Mouse (Mus musculus) myocyte (in vitro differentiated cells): ENCODE data around the gene Trpd52l3. TPM values are rescaled to one million over a fixed set of nuclear protein-coding genes. Genes with fewer than 3 reads are reported as not detected.

Source experiments
- H3K27me3 ChIP-seq: one replicate; pipeline ENCODE4 v1.6.1; 2011; ENCODE audit not compliant: control insufficient read depth, insufficient read depth, insufficient read length
- H3K36me3 ChIP-seq: one replicate; pipeline ENCODE4 v1.6.1; 2011; ENCODE audit not compliant: control insufficient read depth, insufficient read depth
- H3K4me2 ChIP-seq: one replicate; pipeline ENCODE4 v1.6.1; 2011; ENCODE audit warnings: low read depth, control low read depth
- H3K4me3 ChIP-seq: one replicate; pipeline ENCODE4 v1.5.1; 2011; ENCODE audit warnings: mild to moderate bottlenecking, control low read depth, moderate library complexity
- H3K79me2 ChIP-seq: one replicate; pipeline ENCODE4 v1.6.1; 2011; ENCODE audit not compliant: control insufficient read depth, insufficient read depth
- H3ac ChIP-seq: one replicate; pipeline ENCODE4 v1.6.1; 2011; ENCODE audit not compliant: control insufficient read depth, insufficient read length
- CEBPB ChIP-seq: IDR thresholded peaks from 2 replicates; pipeline ENCODE4 v1.6.1; 2011; ENCODE audit warnings: mild to moderate bottlenecking, moderate library complexity; ENCODE audit not compliant: poor library complexity, insufficient read depth, severe bottlenecking
- E2F4 ChIP-seq: IDR thresholded peaks from one replicate; pipeline ENCODE4 v1.6.1; 2011; ENCODE audit warnings: mild to moderate bottlenecking, control low read depth, moderate library complexity; ENCODE audit not compliant: insufficient read depth
- MAX ChIP-seq: IDR thresholded peaks from one replicate; pipeline ENCODE4 v1.6.1; 2011; ENCODE audit warnings: low read depth, mild to moderate bottlenecking, control low read depth
- MYOD1 ChIP-seq, 3 experiments: IDR thresholded peaks; one replicate each; pipeline ENCODE4 v1.6.1; 2011; ENCODE audit warnings: control low read depth in 2 of 3, low read depth in 2 of 3, mild to moderate bottlenecking in 2 of 3, moderate library complexity in 1 of 3; ENCODE audit not compliant: insufficient read length in 2 of 3, control insufficient read depth in 1 of 3
- MYOG ChIP-seq, 3 experiments: IDR thresholded peaks; one replicate each; pipeline ENCODE4 v1.6.1; 2011; ENCODE audit warnings: control low read depth in 2 of 3, low read depth in 2 of 3, mild to moderate bottlenecking in 2 of 3; ENCODE audit not compliant: insufficient read length in 2 of 3, control insufficient read depth in 1 of 3, insufficient read depth in 1 of 3
- POLR2A ChIP-seq: IDR thresholded peaks from one replicate; pipeline ENCODE4 v1.6.1; 2011; ENCODE audit warnings: low read depth, mild to moderate bottlenecking, control low read depth, moderate library complexity; ENCODE audit not compliant: insufficient read length
- POLR2AphosphoS2 ChIP-seq: IDR thresholded peaks from one replicate; pipeline ENCODE4 v1.6.1; 2011; ENCODE audit warnings: low read depth, control low read depth; ENCODE audit not compliant: insufficient read length
- REST ChIP-seq: IDR thresholded peaks from one replicate; pipeline ENCODE4 v1.6.1; 2011; ENCODE audit warnings: mild to moderate bottlenecking, control low read depth, moderate library complexity; ENCODE audit not compliant: insufficient read depth, insufficient read length
- SRF ChIP-seq: IDR thresholded peaks from one replicate; pipeline ENCODE4 v1.6.1; 2011; ENCODE audit warnings: low read depth; ENCODE audit not compliant: control insufficient read depth, insufficient read length
- TCF12 ChIP-seq: IDR thresholded peaks from one replicate; pipeline ENCODE4 v1.6.1; 2011; ENCODE audit warnings: mild to moderate bottlenecking, control low read depth; ENCODE audit not compliant: poor library complexity, insufficient read depth, severe bottlenecking
- TCF3 ChIP-seq: IDR thresholded peaks from one replicate; pipeline ENCODE4 v1.6.1; 2011; ENCODE audit warnings: low read depth, control low read depth; ENCODE audit not compliant: insufficient read length
- USF1 ChIP-seq: IDR thresholded peaks from one replicate; pipeline ENCODE4 v1.6.1; 2011; ENCODE audit warnings: low read depth, mild to moderate bottlenecking, control low read depth, moderate library complexity
- polyA plus RNA-seq: library from polyadenylated mRNA; unstranded; fragments of >200 nt; fragmentation: generic; extraction: Trizol; gene quantifications from one replicate; pipeline ENCODE4 v1.2.1, GENCODE M21; 2012; ENCODE audit warnings: missing spikeins

Trpd52l3 gene
- polyA plus RNA-seq, 1 experiment: not detected

DNA sequence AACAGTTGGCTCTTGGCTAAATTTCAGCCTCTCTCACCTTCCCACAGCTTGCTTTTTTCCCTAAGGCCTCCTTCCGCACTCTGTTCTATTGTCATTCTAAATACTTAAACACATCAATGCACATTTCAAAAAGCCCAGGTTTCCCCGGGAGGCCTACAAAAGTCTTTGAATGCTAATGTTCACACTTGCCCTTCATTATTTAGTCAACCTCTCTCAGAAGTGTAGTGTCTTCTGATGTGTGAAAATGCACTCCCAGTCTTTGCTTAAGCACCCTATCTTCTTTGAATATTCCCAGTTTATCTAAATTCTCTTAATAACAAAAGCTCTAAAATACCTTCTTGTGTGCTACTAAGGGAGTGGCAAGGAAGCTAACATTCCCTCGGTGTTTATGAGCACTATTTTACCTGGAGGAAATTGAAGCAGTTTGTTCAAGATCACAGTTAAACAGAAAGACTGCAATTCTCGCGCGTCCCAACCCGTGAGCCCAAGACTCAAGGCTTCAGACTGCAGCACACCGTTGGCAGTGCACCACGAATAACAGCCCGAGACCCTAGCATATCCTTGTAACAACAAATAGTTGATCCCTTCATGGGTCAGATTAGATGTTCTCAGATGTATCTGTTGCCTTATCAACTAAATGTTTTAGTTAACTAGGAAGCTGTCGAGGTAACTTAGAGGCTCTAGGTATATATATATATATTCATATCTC lies 25.6 kb downstream of the Trpd52l3 start:
- Histone ChIP-seq H3K79me2 (peaks cover 31% of the 10 kb centered on the region), H3K4me3 (peak overlapping the region; percentile 67), H3K36me3 (no peaks in the 10 kb centered on the region)

DNA sequence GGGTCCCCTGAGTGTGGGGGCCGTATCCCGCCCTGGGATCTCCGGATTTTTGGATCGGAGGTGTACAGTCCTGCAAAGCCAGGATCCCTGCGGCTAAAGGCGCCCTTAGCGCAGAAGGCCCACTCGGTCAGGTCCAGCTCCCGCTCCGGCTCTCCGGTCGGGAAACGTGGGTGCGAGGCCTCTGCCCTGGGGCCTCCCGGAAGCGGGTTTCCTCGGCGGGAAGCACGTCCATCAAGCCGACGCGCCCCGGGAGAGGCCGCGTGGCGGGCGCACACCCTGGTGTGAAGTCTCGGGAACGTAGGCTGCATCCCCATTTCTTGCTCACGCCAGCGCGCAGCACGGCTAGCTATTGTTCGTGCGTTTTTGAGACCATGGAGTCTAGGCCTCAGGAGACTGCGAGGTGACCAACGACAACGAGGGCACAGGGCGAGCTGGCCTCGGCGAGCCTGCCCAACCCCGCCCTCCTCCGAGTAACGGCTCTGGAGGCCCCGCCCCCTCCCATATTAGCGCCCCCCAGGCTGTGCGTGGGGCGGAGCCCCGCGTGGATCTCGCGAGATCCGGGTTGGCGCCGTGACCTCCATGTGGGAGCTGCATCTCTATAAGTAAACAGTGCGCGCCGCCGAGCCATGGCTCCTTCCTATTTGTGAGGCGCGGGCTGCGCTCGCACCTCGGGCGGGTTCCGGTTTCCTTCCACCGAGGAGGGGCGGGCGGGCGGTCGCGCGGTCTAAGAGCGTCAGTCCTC lies 26.5 kb downstream of the Trpd52l3 start, which contains the start of gene Uhrf2:
Gene Uhrf2 (plus strand): TSS at position 620 of the 742 bp plus-strand sequence.
- TF ChIP-seq CEBPB: no peak
- TF ChIP-seq POLR2A: peak; percentile 71
- no peak for TF ChIP-seq USF1
- TF ChIP-seq REST: no peak
- peak in 1 of 3 experiments; percentile 2 for TF ChIP-seq MYOG (IDR thresholded peaks at IDR 0.05; ENCODE audit: control insufficient read depth in 1 of 3, insufficient read depth in 1 of 3, insufficient read length in 2 of 3, low read depth in 2 of 3)
- TF ChIP-seq SRF: peak; percentile 34
- no peak for TF ChIP-seq TCF12
- no peak for TF ChIP-seq MAX
- TF ChIP-seq POLR2AphosphoS2: peak; percentile 55
- peak; percentile 28 for TF ChIP-seq E2F4
- TF ChIP-seq MYOD1 (IDR thresholded peaks at IDR 0.05; ENCODE audit: control insufficient read depth in 1 of 3, insufficient read length in 2 of 3, low read depth in 2 of 3): no peak
- no peak for TF ChIP-seq TCF3
- no peaks in the 10 kb centered on the region for H3K36me3 ChIP-seq
- no peaks in the 10 kb centered on the region for H3K27me3 ChIP-seq
- H3ac ChIP-seq: peak within 1 kb of the TSS; percentile 88
- H3K79me2 ChIP-seq: peaks cover 40% of the 10 kb centered on the region
- peak within 1 kb of the TSS; percentile 68 for H3K4me2 ChIP-seq
- H3K4me3 ChIP-seq: peak within 1 kb of the TSS; percentile 67

More for the DNA sequence above, 25.6 kb downstream of the Trpd52l3 start:
- Histone ChIP-seq H3ac (no peak overlapping the region), H3K27me3 (no peaks in the 10 kb centered on the region), H3K4me2 (no peak overlapping the region)
- TF ChIP-seq USF1 (no peak), MYOG (IDR thresholded peaks at IDR 0.05; ENCODE audit: control insufficient read depth in 1 of 3, insufficient read depth in 1 of 3, insufficient read length in 2 of 3, low read depth in 2 of 3) (no peak), TCF3 (no peak), CEBPB (no peak), MYOD1 (IDR thresholded peaks at IDR 0.05; ENCODE audit: control insufficient read depth in 1 of 3, insufficient read length in 2 of 3, low read depth in 2 of 3) (no peak)

DNA sequence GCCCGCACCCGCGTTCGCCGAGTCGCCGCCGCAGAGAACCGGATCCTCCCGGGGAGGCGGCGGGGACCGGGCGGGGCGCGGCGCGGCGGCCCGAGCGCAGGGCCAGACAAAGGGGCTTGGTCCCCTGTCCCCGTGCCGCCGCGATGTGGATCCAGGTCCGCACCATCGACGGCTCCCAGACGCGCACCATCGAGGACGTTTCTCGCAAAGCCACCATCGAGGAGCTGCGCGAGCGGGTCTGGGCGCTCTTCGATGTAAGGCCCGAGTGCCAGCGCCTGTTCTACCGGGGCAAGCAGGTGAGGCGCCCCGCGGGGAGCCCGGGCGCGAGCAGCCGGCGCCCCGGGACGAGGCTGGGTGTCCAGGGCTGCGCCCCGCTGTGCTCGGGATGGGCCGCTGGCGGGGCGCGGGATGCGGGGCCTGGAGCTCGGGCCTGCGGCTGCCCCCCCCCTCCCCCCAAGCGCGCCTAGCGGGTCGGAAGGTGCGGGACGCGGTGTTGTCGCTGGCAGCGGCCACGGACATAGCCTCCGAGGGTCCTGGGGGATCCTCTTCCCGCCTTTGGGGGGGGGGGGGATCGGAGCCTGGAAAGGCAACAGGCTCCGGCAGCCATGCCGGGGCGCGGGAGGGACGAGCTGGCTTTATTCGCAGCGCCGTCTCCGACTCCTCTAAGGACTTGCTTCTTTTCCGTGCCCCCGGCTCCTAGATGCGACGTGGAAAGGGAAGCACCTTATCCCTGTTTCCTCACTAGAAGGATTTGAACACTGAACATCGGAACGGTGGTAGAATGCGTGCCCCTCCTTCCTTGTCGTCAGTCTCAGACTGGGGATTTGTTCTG lies 27.3 kb downstream of the Trpd52l3 start:
- TF ChIP-seq POLR2A: peak; percentile 21
- TF ChIP-seq REST: no peak
- no peaks in the 10 kb centered on the region for H3K36me3 ChIP-seq
- peaks cover 48% of the 10 kb centered on the region for H3K79me2 ChIP-seq
- H3K4me3 ChIP-seq: peak overlapping the region; percentile 67
- peak overlapping the region; percentile 68 for H3K4me2 ChIP-seq
- no peaks in the 10 kb centered on the region for H3K27me3 ChIP-seq
- peak overlapping the region; percentile 88 for H3ac ChIP-seq

DNA sequence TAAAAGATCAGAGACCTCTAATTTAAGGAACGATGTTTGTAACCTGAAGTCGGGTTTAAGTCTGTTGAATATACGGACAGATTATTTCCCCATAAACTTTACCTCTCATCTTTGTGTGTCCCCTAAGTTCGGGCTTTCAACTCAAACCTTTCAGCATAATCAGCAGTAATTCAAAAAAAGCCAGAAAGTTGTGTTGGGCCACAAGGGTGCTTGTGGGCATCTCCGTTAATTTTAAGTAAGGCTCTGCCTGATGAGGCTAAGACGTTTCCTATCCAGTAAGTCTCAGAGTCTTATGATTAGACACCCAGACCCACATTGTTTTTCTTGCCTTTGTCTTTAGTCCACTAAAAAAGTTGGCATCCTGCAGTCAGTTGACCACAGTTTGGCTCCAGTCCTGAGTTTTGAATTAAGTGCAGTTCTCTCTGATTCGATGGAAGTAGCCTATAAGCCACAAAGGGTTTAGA lies 27.9 kb downstream of the Trpd52l3 start:
- H3K79me2 ChIP-seq: peaks cover 55% of the 10 kb centered on the region
- TF ChIP-seq CEBPB (no peak), E2F4 (peak; percentile 29)
- H3K27me3 ChIP-seq: no peaks in the 10 kb centered on the region
- peak overlapping the region; percentile 67 for H3K4me3 ChIP-seq
- H3K36me3 ChIP-seq: no peaks in the 10 kb centered on the region
- peak overlapping the region; percentile 88 for H3ac ChIP-seq
- peak overlapping the region; percentile 68 for H3K4me2 ChIP-seq

DNA sequence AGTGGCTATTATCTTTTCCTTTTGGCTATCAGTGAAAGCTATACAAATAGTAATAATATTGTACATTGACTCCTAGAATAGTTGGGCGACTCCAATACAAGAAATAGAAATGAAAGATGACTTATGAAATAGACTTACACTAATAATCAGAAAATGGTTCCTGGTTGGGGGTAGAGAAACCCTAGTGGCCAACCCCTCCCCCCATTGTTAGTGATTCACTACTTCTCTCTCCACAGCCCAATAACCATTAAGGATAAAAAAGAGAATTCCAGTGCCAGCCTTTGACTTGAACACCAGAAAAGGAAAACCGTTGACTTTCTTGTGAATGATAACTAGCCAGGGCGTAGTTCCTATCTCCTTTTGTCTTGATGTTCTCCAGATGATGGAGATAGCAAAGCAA lies 28.6 kb downstream of the Trpd52l3 start:
- peak overlapping the region; percentile 68 for H3K4me2 ChIP-seq
- H3K79me2 ChIP-seq: peaks cover 62% of the 10 kb centered on the region
- no peaks in the 10 kb centered on the region for H3K27me3 ChIP-seq
- peak overlapping the region; percentile 67 for H3K4me3 ChIP-seq
- no peaks in the 10 kb centered on the region for H3K36me3 ChIP-seq
- no peak for TF ChIP-seq E2F4
- TF ChIP-seq TCF12: no peak
- TF ChIP-seq MYOG (IDR thresholded peaks at IDR 0.05; ENCODE audit: control insufficient read depth in 1 of 3, insufficient read depth in 1 of 3, insufficient read length in 2 of 3, low read depth in 2 of 3): no peak
- no peak for TF ChIP-seq POLR2AphosphoS2
- TF ChIP-seq TCF3: no peak
- no peak for TF ChIP-seq MAX
- TF ChIP-seq POLR2A: no peak
- TF ChIP-seq MYOD1 (IDR thresholded peaks at IDR 0.05; ENCODE audit: control insufficient read depth in 1 of 3, insufficient read length in 2 of 3, low read depth in 2 of 3): no peak
- no peak overlapping the region for H3ac ChIP-seq
